In the genomic region with DNA sequence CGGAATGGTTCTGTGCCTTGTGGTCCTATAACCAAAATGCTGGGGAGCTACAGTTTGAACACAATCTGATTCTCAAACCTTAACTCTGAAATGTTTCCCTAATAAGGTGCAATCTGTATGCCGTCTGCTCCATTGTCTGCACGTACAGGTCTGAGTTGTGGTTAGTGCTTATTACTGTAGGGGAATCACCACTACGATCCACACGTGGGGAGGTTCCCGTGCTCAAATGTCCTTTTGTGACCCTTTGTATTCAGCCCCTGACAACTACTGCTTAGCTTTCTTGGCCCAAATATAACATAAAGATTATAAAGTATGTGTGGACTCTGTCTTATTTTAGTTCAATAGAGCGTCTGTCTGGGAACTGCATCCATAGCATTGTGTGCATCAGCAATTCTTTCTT, we compare ENCODE assay signal across 21 mouse cellular contexts. TPM values are rescaled to one million over a fixed set of nuclear protein-coding genes. Genes with fewer than 3 reads are reported as not detected.
"Had no signal": no experiment of that assay in that cellular context is flagged by ENCODE, and none has a peak within 500 bp of the region (broad histone marks: within the 10 kb centered on the region; RNA-seq: fewer than 3 reads in every experiment).

No protein-coding gene starts in this region.

- H3K4me2 ChIP-seq: neural tube, embryonic 15.5 days; stomach, embryonic 15.5 days had no signal

- H3K36me3 ChIP-seq: neural tube, embryonic 15.5 days; stomach, embryonic 15.5 days had no signal

- H3K27me3 ChIP-seq: neural tube, embryonic 15.5 days; stomach, embryonic 15.5 days had no signal

- H3K4me3 ChIP-seq: neural tube, embryonic 15.5 days; stomach, embryonic 15.5 days had no signal

- H3K9ac ChIP-seq: neural tube, embryonic 15.5 days; stomach, embryonic 15.5 days had no signal

- H3K4me1 ChIP-seq: neural tube, embryonic 15.5 days; stomach, embryonic 15.5 days had no signal

- H3K27ac ChIP-seq: neural tube, embryonic 15.5 days; stomach, embryonic 15.5 days; stomach, postnatal 0 days had no signal

- DNase-seq: retina, postnatal 1 day; right cerebral cortex, adult 18-20 months; right cerebral cortex, postnatal 14 days; right cerebral cortex, postnatal 25 days; right cerebral cortex, postnatal 4 days; spleen, adult 18-20 months; thymus, adult 18-20 months; thymus, adult 2 months; thymus, postnatal 14 days; thymus, postnatal 25 days; thymus, postnatal 36 days; thymus, postnatal 4 days had no signal

- H3K9me3 ChIP-seq: neural tube, embryonic 15.5 days; stomach, embryonic 15.5 days had no signal

RNA-seq across cellular contexts. Expression of a gene that starts 29.1 kb away (rescaled TPM):
- total RNA-seq: neutrophil, adult 5-6 weeks had no signal
- polyA plus RNA-seq: neural tube, embryonic 14.5 days; neural tube, embryonic 15.5 days; spleen, adult 2 months; stomach, embryonic 14.5 days; stomach, embryonic 15.5 days; stomach, embryonic 16.5 days; stomach, postnatal 0 days; urinary bladder, adult 2 months had no signal
